ENCODE assay signal across 16 mouse cellular contexts in genomic region chr10:8498951-8499891, GRCm38 (mm10). TPM values are rescaled to one million over a fixed set of nuclear protein-coding genes. Genes with fewer than 3 reads are reported as not detected.
DNase-seq lines count a peak whose midpoint lies in the region; ATAC-seq lines count a peak whose summit lies in the region.
"Had no signal": no experiment of that assay in that cellular context is flagged by ENCODE, and none has a peak within 500 bp of the region (broad histone marks: within the 10 kb centered on the region; RNA-seq: fewer than 3 reads in every experiment).

No protein-coding gene starts in this region.

- no peaks in the 10 kb centered on the region for H3K36me3 ChIP-seq in forebrain, embryonic 13.5 days (ENCODE audit: poor library complexity, severe bottlenecking)
- H3K36me3 ChIP-seq in forebrain, embryonic 12.5 days (replicated peaks) = no peaks in the 10 kb centered on the region
- H3K36me3 ChIP-seq: heart, embryonic 15.5 days; liver, embryonic 13.5 days had no signal

- H3K9ac ChIP-seq in forebrain, embryonic 13.5 days = no peak overlapping the region
- H3K9ac ChIP-seq in forebrain, embryonic 12.5 days = no peak overlapping the region
- H3K9ac ChIP-seq: heart, embryonic 15.5 days; liver, embryonic 13.5 days had no signal

- H3K4me1 ChIP-seq in forebrain, embryonic 13.5 days = 0 out of 2 replicates have a peak, but pooled peaks cover 6% of the 10 kb centered on the region
- H3K4me1 ChIP-seq in forebrain, embryonic 12.5 days = peaks cover 6% of the 10 kb centered on the region; the same call in 1 of the 2 replicates
- H3K4me1 ChIP-seq: liver, embryonic 13.5 days; megakaryocyte, embryonic 14.5 days had no signal

- no peaks in the 10 kb centered on the region for H3K9me3 ChIP-seq in forebrain, embryonic 13.5 days (replicated peaks)
- H3K9me3 ChIP-seq in forebrain, embryonic 12.5 days = no peaks in the 10 kb centered on the region
- H3K9me3 ChIP-seq: heart, embryonic 15.5 days; liver, embryonic 13.5 days had no signal

- DNase-seq in layer of hippocampus, adult 9-11 months = peak; percentile 48
- DNase-seq in layer of hippocampus, adult 9-10 months (ENCODE audit: low spot score) = no peak
- DNase-seq in NIH3T3 (ENCODE audit: low read depth) = peak; percentile 58
- DNase-seq in cerebellum, postnatal 14 days = peak; percentile 75 to 84
- DNase-seq in yolk sac, embryonic 10.5 days (ENCODE audit: low spot score) = no peak
- no peak for DNase-seq in adrenal gland, adult 2 months
- DNase-seq: B cell, adult 2 months; gastrocnemius, postnatal 10 days; kidney, postnatal 14 days; liver, embryonic 13.5 days; thymus, postnatal 36 days had no signal

- H3K4me3 ChIP-seq in forebrain, embryonic 13.5 days = no peak overlapping the region
- H3K4me3 ChIP-seq in forebrain, embryonic 12.5 days (replicated peaks) = no peak overlapping the region
- H3K4me3 ChIP-seq: heart, embryonic 15.5 days; liver, embryonic 13.5 days; megakaryocyte, embryonic 14.5 days had no signal

- peak; percentile 33; the same call in 1 of the 2 replicates for ATAC-seq in forebrain, embryonic 13.5 days
- no peak for ATAC-seq in forebrain, embryonic 12.5 days (ENCODE audit: low FRiP score)

- no peak overlapping the region for H3K27ac ChIP-seq in forebrain, embryonic 13.5 days
- no peak overlapping the region for H3K27ac ChIP-seq in forebrain, embryonic 12.5 days
- H3K27ac ChIP-seq: heart, embryonic 15.5 days; liver, embryonic 13.5 days had no signal

- WGBS in forebrain, embryonic 13.5 days = 76% methylated on average over 13 of the region's 13 CpGs
- 73% methylated on average over 13 of the region's 13 CpGs for whole genome bisulfite sequencing in forebrain, embryonic 12.5 days

- no peak overlapping the region for H3K4me2 ChIP-seq in forebrain, embryonic 13.5 days
- H3K4me2 ChIP-seq in forebrain, embryonic 12.5 days = no peak overlapping the region
- H3K4me2 ChIP-seq: heart, embryonic 15.5 days; liver, embryonic 13.5 days had no signal

- H3K27me3 ChIP-seq in forebrain, embryonic 13.5 days = no peaks in the 10 kb centered on the region
- no peaks in the 10 kb centered on the region for H3K27me3 ChIP-seq in forebrain, embryonic 12.5 days
- H3K27me3 ChIP-seq: heart, embryonic 15.5 days; liver, embryonic 13.5 days; megakaryocyte, embryonic 14.5 days had no signal

RNA-seq across cellular contexts. Expression of gene Ust, which starts 19.4 kb away (rescaled TPM):
- polyA plus RNA-seq in forebrain, embryonic 13.5 days (2015; fragmentation: Nextera tagmentation; extraction: Ambion mirVana) = 2.3 and 4.0 TPM in 2 replicates
- 2.7 and 2.9 TPM in 2 replicates for polyA plus RNA-seq in forebrain, embryonic 12.5 days (2016; fragmentation: Nextera tagmentation; extraction: Ambion mirVana)
- 1 to 10 TPM; 5.3 to 7.6 TPM for total RNA-seq in adrenal gland, adult 2 months (2021)
- polyA plus RNA-seq in adrenal gland, adult 2 months (2012; rRNA removed) = 2.9 and 3.4 TPM in 2 replicates
- total RNA-seq: MEL had no signal

Comparison
In these comparisons a context has a peak if more than half of its experiments do, and no peak if none do; other contexts are left out.
1. DNase-seq: peak in layer of hippocampus, adult 9-11 months (single experiment), NIH3T3 (single experiment) and cerebellum, postnatal 14 days (2 of 2); none in layer of hippocampus, adult 9-10 months (single experiment), yolk sac, embryonic 10.5 days (single experiment) and adrenal gland, adult 2 months (single experiment).